Mouse (Mus musculus): ENCODE measurements around the gene Ccdc163. TPM values are rescaled to one million over a fixed set of nuclear protein-coding genes. Genes with fewer than 3 reads are reported as not detected.

Gene Ccdc163
- 21.9 to 26.4 TPM (median 24.3 TPM) in 4 replicates for total RNA-seq (2023; ENCODE audit: inconsistent age)

GRCm38 (mm10) chr4:116708201-116708764 lies at the start of gene Ccdc163, which contains the start of gene Mmachc:
TSS of gene Ccdc163 (plus strand) at chr4:116708509.
TSS of gene Mmachc (minus strand) at chr4:116708406.

DNA sequence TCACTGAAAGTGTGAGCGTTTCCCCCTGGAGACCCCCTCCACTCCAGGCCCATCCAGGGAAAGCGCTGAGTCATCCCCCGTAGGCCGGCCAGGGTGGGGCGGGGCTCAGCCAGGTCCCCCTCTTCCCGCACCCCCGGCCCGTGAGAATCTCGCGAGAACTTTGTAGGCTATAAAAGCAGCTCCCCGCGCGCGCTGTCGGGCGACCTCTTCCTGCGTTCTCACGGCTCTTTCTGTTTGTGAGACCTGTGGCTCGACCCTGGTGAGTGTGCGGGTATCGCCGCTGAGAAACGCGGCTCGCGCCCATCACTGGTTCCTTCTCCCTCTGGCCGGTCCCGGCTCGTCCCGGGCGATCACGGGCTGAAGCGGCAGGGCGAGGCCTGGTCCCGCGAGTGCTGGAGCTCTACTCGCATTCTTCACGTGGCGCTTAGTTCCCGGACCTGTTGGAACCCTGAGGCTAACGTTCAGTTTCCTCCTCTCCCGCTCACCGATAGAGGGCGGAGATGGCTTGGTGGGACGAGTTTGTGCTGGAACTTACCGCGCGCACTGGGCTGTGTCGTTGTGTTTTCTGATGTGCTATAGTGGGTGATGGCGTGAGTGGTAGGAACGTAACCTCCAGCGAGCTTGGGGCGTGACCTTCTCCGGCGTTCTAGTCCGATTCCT lies 22.8 kb upstream of the Ccdc163 start, which contains the start of gene Prdx1:
Gene Prdx1, plus strand, starts transcription at position 143 of the 660 bp plus-strand sequence.

GRCm38 (mm10) chr4:116720343-116721097 lies 12.2 kb downstream of the Ccdc163 start, which contains the start of gene Tesk2:
TSS of gene Tesk2 (plus strand) at chr4:116720948.

Other genes with a start within 250 kb of the Ccdc163 start
- 27.2 to 31.4 TPM (median 27.9 TPM) in 4 replicates for gene Mast2, start 244.3 kb upstream of the Ccdc163 start, total RNA-seq (2023; ENCODE audit: inconsistent age)
- gene Ipp, start 201.0 kb upstream of the Ccdc163 start, total RNA-seq (2023; ENCODE audit: inconsistent age) = 11.8 to 18.1 TPM (median 12.9 TPM) in 4 replicates
- 9.7 to 14.4 TPM (median 13.8 TPM) in 4 replicates for gene Tmem69, start 152.6 kb upstream of the Ccdc163 start, total RNA-seq (2023; ENCODE audit: inconsistent age)
- 90.2 to 107 TPM (median 96.4 TPM) in 4 replicates for gene Gpbp1l1, start 150.9 kb upstream of the Ccdc163 start, total RNA-seq (2023; ENCODE audit: inconsistent age)
- gene Ccdc17, start 111.9 kb upstream of the Ccdc163 start, total RNA-seq (2023; ENCODE audit: inconsistent age) = 15.7 to 21.3 TPM (median 18.8 TPM) in 4 replicates
- 60.5 to 64.7 TPM (median 62.3 TPM) in 4 replicates for gene Nasp, start 80.6 kb upstream of the Ccdc163 start, total RNA-seq (2023; ENCODE audit: inconsistent age)
- 185 to 206 TPM (median 194 TPM) in 4 replicates for gene Akr1a1, start 56.8 kb upstream of the Ccdc163 start, total RNA-seq (2023; ENCODE audit: inconsistent age)
- 167 to 174 TPM (median 172 TPM) in 4 replicates for gene Prdx1, start 23.0 kb upstream of the Ccdc163 start, total RNA-seq (2023; ENCODE audit: inconsistent age)
- 4.3 to 6.3 TPM (median 6.0 TPM) in 4 replicates for gene Mmachc, start 103 bp upstream of the Ccdc163 start, total RNA-seq (2023; ENCODE audit: inconsistent age)
- gene Tesk2, start 12.4 kb downstream of the Ccdc163 start, total RNA-seq (2023; ENCODE audit: inconsistent age) = 10.1 to 12.0 TPM (median 11.0 TPM) in 4 replicates
- gene Toe1, start 99.1 kb downstream of the Ccdc163 start, total RNA-seq (2023; ENCODE audit: inconsistent age) = 43.0 to 50.2 TPM (median 44.8 TPM) in 4 replicates
- 13.3 to 30.0 TPM (median 20.1 TPM) in 4 replicates for gene Mutyh, start 99.2 kb downstream of the Ccdc163 start, total RNA-seq (2023; ENCODE audit: inconsistent age)
- not detected in 4 replicates for gene Hpdl, start 113.2 kb downstream of the Ccdc163 start, total RNA-seq (2023; ENCODE audit: inconsistent age)
- gene Zswim5, start 168.9 kb downstream of the Ccdc163 start, total RNA-seq (2023; ENCODE audit: inconsistent age) = not detected in 4 replicates